Mouse (Mus musculus) left cerebral cortex, postnatal 25 days (tissue): ENCODE results near the gene Tmem120b. TPM values are rescaled to one million over a fixed set of nuclear protein-coding genes. Genes with fewer than 3 reads are reported as not detected.

Experiments used
- DNase-seq, 2 experiments: peaks; one replicate each; pipeline ENCODE4 v3.0.0; 2022; ENCODE audit warnings: low spot score in 2 of 2, mixed read lengths in 1 of 2
- intact Hi-C: fragments of 180-260 bp; cut with DNase I; formaldehyde crosslinking; loops from one replicate; pipeline ENCODE4 v1.15.1; 2025
- total RNA-seq, 2 experiments: library from RNA; stranded (reverse); gene quantifications; 2 replicates each; pipeline ENCODE4 v1.2.3; 2021

Gene Tmem120b
- total RNA-seq, 2 experiments from 2014 or later: 14.3 to 17.1 TPM

DNA sequence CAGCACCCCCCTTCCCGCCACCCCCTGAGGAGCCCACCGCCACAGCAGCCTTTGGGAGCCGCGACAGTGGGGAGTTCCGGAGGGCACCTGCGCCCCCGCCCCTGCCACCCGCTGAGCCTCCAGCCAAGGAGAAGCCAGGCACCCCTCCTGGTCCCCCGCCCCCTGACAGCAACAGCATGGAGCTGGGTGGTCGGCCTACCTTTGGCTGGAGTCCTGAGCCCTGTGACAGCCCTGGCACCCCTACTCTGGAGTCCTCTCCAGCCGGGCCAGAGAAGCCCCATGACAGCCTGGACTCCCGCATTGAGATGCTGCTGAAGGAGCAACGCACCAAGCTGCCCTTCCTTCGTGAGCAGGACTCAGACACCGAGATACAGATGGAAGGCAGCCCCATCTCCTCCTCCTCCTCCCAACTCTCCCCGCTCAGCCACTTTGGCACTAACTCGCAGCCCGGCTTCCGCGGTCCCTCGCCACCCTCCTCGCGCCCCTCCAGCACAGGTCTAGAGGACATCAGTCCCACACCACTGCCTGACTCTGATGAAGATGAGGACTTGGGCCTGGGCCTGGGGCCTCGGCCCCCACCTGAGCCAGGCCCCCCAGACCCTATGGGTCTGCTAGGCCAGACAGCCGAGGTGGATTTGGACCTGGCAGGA lies 80.0 kb downstream of the Tmem120b start:
- intact Hi-C loops: no loop called here
- no peak for DNase-seq

GRCm38 (mm10) chr5:123149451-123150400 lies 81.5 kb downstream of the Tmem120b start:
- peak; percentile 89 to 94 for DNase-seq
- intact Hi-C loops: loop anchor here (1.0 kb wide), 2 partner anchors 16 to 32 kb away; no protein-coding TSS in a partner anchor

DNA sequence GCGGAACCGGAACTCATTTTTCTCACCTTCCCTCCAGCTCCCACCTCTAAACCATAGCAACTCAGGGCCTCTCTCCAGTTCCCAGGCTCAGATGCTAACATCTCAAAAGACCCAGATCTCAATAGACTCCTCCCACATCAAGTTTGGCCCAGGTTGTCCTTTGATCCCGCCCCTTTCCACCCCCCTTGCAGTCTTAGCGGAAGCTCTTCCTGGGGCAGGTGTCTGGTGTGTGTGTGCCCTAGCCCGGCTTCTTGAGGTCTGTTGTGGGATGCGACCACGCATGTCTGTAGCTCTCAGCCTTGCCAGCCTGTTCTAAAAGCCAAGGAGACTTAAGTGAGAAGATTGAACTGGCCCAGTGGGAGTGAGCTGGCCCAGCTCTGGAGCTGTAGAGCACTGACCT lies 82.4 kb downstream of the Tmem120b start:
- intact Hi-C loops: no loop called here
- no peak for DNase-seq

GRCm38 (mm10) chr5:123151077-123151476 lies 82.9 kb downstream of the Tmem120b start:
- intact Hi-C loops: no loop called here
- DNase-seq: peak in 1 of 2 experiments; percentile 36

DNA sequence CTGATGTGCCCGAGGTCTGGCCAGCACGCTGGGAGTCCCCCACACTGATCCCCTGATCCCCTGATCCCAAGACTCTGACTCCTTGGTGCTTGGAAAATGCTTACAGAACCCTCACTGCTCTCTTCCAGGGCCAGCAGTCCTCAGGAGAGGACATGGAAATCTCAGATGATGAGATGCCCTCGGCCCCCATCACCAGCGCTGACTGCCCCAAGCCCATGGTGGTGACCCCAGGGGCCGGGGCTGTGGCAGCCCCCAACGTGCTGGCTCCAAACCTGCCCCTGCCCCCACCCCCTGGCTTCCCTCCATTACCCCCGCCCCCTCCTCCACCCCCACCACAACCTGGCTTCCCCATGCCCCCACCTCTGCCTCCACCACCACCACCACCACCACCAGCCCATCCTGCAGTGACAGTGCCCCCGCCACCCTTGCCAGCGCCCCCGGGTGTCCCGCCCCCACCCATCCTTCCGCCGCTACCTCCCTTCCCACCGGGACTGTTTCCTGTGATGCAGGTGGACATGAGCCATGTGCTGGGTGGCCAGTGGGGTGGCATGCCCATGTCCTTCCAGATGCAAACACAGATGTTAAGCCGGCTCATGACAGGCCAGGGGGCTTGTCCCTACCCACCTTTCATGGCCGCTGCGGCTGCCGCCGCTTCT lies 83.6 kb downstream of the Tmem120b start:
- DNase-seq: no peak
- intact Hi-C loops: no loop called here

DNA sequence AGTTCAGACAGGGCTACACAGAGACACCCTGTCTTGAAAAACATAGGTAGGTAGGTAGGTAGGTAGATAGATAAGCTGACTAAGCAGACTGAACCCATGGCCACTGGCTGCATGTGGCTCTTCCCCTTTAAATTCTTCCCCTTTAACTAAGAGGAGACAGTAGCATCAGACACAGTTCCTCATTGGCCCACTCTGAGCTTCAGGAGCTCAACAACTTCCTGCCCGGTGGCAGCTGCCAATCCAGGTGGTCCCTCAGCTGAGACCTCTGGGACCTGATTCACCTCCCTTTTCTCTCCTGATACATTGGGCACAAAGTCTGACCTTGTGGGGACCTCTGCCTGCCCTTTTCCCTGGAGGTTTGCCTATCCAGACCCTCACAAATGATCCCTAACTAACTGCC lies 84.7 kb downstream of the Tmem120b start:
- intact Hi-C loops: no loop called here
- no peak for DNase-seq

DNA sequence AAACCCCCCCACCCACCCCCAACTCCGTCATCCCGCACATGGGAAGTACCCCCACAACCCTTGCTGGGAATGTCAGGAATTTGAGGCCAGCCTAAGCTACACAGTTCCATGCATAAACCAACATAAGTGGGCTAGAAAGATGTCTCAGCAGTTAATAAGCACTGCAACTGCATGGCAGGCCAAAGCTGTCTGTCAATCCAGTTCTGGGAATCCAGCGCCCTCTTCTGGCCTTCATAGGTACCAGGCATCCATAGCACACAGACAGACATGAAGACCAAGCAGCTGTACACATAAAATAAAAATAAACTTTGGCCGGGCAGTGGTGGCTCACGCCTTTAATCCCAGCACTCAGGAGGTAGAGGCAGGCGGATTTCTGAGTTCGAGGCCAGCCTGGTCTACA lies 87.2 kb downstream of the Tmem120b start:
- intact Hi-C loops: no loop called here
- peak in 1 of 2 experiments; percentile 68 for DNase-seq

DNA sequence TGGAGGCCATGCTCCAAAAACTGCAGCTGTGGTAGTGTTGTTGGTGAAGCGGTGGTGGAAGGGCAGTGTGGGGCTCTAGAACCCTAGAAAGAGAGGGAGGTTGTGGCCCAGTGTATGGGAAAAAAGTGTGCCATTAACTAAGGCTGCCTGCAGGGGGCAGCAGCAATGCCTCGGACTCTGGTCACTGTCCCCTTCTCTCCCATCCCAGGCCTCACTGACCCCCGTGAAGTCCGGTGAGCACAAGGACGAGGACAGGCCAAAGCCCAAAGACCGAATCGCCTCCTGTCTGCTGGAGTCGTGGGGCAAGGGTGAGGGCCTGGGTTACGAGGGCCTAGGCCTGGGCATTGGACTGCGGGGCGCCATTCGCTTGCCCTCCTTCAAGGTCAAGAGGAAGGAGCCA lies 88.5 kb downstream of the Tmem120b start:
- DNase-seq: no peak
- intact Hi-C loops: no loop called here

GRCm38 (mm10) chr5:123157972-123158371 lies 89.8 kb downstream of the Tmem120b start:
- intact Hi-C loops: no loop called here
- no peak for DNase-seq

DNA sequence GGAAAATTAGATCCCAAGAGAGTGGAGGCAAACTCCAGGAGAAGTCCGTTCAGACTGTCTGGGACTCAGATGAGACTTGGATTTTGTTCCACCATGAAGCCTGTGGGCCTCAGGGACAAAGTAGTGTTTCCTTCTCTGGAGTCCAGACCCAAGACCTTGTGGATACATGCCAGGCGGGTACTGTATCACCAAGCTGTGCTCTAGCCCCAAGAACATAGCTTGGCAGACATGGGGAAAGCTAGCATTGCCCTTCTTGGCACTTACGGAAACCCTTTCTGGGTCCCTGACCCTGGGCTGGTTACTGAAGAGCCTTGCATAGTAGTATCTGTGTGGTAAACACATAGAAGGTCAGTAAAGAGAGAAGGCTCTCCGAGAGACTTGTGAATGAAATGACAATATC lies 91.2 kb downstream of the Tmem120b start:
- intact Hi-C loops: no loop called here
- no peak for DNase-seq

DNA sequence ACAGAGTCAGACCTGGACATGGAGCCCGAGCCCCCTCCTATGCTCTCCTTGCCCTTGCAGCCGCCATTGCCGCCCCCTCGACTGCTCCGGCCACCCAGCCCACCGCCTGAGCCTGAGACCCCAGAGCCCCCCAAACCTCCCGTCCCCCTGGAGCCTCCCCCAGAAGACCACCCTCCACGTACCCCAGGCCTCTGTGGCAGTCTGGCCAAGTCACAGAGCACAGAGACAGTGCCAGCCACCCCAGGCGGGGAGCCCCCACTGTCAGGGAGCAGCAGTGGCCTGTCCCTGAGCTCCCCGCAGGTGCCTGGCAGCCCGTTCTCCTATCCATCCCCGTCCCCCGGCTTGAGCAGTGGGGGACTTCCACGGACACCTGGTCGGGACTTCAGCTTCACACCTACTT lies 91.7 kb downstream of the Tmem120b start:
- intact Hi-C loops: no loop called here
- no peak for DNase-seq

DNA sequence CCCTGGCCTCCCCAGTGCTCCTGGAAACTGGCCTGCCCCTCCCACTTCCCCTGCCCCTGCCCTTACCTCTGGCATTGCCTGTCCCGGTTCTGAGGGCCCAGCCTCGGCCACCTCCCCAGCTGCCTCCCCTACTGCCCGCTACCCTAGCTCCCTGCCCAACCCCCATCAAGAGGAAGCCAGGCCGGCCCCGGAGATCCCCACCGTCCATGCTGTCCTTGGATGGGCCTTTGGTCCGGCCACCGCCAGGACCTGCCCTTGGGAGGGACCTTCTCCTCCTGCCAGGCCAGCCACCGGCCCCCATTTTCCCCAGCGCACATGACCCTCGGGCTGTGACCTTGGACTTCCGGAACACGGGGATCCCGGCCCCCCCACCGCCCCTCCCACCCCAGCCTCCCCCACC lies 92.1 kb downstream of the Tmem120b start:
- DNase-seq: no peak
- intact Hi-C loops: no loop called here

DNA sequence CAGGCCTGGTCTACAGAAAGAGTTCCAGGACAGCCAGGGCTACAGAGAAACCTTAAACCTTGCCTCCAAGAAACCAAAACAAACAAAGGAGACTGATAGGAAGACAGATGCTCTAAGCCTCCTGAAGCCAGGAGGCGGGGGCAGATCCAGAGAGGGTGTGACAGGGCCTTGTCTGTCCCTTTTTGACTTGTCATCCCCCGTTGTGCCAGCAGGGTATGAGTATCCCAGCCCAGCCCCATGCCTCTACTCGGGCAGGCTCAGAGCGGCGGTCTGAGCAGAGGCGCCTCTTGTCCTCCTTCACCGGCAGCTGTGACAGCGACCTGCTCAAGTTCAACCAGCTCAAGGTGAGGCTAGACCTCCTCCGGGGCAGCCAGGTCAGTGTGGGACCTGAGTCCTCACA lies 94.7 kb downstream of the Tmem120b start:
- intact Hi-C loops: no loop called here
- DNase-seq: no peak

DNA sequence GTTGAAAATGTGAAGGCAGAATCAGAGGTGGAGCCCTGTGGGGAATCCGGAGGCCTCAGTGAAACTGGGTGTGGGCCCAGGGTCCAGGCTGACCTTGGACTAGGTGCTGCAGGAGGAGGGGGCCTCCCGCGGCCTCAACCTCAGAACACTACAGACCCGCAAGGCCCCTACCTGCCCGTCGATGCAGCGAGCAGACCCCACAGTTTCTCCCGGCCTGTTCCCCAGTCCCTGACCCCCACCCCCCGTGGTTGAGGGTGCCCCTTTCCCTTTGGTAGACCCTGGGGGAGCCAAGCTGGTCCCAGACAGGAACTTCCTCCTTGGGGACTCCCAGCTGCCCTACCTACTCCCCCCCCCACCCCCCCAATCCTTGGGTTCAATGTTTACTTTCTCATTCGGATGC lies 98.2 kb downstream of the Tmem120b start:
- intact Hi-C loops: no loop called here
- no peak for DNase-seq

Other genes starting within 250 kb of the Tmem120b start
- gene Anapc5, start 247.1 kb upstream of the Tmem120b start, total RNA-seq: 100 to 1,000 TPM; 221 to 225 TPM
- gene Rnf34, start 218.4 kb upstream of the Tmem120b start, total RNA-seq: 10 to 100 TPM; 55.5 to 56.3 TPM
- 10 to 100 TPM; 26.2 to 26.5 TPM for gene Kdm2b, start 78.6 kb upstream of the Tmem120b start, total RNA-seq
- gene Orai1, start 53.3 kb upstream of the Tmem120b start, total RNA-seq: 10 to 100 TPM in 1 of 2 experiments, 1 to 10 TPM in 1; 8.3 to 10.3 TPM
- gene Morn3, start 21.4 kb upstream of the Tmem120b start, total RNA-seq: under 1 TPM in 1 of 2 experiments, not detected in 1; 0.73 TPM
- gene Rhof, start 64.3 kb downstream of the Tmem120b start, total RNA-seq: 10 to 100 TPM; 48.6 to 55.2 TPM
- 10 to 100 TPM; 27.0 to 32.1 TPM for gene Setd1b, start 73.8 kb downstream of the Tmem120b start, total RNA-seq
- gene Psmd9, start 101.0 kb downstream of the Tmem120b start, total RNA-seq: 10 to 100 TPM; 26.2 to 27.7 TPM
- gene Hpd, start 114.3 kb downstream of the Tmem120b start, total RNA-seq: not detected
- 1 to 10 TPM; 3.6 to 4.7 TPM for gene Wdr66, start 183.7 kb downstream of the Tmem120b start, total RNA-seq